Mouse (Mus musculus) retina, adult 2 months (tissue): ENCODE measurements at regions not wholly inside any gene's neighbourhood (a gene's known extent, or its start where the extent isn't known, plus 50 kb on each side); places are given as distances from the start of the nearest gene placed in this dataset.

Experiments
- DNase-seq: peaks from one replicate; pipeline ENCODE4 v3.0.0-alpha.2; 2012; ENCODE audit warnings: low read depth, low spot score

DNA sequence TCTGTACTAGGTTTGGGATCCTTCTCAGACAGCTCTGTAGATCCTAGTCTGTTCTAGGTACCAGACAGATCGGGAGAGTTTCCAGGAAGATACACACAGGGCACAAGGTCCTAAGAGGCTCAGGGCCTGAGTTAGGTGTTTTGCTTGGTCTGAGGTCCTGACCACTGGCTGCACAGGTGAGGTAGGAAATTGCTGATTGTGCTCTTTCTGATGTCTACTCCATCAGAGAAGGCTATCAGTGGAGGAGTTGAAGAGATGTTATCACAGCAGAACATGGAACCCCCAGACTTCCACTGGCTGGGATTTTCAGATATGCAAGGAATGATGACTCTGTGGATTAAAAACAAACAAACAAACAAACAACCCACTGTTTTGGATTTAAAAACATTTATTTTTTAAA lies 61.1 kb downstream of the Rrm2 start:
- no peak for DNase-seq

DNA sequence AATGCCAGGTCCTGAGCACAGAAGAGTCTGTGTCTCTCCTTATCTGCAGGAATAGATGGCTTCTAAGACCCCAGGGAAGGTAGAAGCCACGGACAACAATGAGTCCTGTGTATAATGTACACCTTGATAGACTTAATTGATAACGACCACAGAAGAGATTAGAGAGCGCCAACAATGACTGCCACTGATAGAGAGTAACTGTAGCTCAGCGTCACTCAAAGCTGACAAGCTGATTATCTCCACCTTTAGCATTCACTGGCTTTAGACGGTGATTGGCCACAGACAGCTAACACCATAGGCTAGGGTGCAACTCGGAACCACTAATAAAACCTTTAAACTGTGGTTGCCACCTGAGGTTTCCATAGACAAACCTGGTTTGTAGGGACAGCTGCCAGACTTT lies 57.9 kb upstream of the Mboat2 start:
- DNase-seq, result peak; percentile 6

DNA sequence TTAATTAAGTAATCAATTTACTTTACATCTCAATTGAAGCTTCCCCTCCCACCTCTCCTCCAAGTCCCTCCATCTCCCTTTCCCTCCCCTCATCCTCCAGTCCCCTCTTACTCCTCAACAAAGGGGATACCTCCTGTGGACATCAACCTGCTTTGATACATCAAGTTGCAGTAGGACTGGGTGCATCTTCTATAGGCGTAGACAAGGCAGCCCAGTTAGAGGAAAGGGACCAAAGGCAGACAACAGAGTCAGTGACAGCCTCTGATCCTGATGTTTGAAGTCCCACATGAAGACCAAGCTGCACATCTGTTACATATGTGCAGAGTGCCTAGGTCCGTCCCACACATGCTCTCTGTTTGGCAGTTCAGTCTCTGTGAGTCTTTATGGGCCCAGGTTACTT lies 52.9 kb upstream of the Mboat2 start:
- no peak for DNase-seq

DNA sequence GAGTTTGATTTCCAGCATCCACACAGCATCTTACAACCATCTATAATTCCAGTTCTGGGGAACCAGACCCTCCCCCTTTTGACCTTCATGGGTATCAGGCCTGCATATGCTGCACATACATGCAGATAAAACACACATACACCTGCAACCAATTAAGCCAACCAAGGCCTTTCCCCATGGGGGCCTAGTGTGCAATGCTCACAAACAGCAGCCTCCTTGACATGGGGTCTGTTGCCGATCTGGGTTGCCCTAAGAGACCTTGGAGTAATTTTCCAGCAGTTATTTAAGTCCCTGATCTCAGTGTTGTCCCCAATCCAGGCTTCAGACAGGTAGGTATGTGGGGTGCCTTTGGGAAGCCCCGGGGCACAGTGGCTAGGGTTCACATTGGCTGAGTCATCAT lies 51.8 kb upstream of the Mboat2 start:
- DNase-seq, result no peak

DNA sequence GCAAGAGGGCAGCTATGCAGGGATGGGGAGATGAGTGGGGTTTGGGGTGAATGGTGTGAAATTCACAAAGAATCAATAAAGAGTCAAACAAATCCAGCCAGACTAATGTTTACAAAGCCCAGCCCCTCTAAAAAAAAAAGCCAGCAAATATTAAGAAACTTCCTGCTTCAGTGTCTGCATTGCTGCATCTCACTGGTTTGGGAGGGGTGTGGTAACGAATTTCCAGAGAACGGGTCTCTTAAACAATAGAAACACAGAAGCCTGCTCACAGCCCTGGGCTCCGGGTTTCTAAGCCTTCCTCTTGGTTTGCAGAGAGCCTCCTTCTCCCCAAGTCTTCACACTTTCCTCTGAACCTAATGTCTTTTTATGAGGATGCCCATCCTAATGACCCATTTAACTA lies 50.1 kb upstream of the Mboat2 start:
- DNase-seq, result no peak
